ENCODE assay signal across 9 mouse cellular contexts in the genomic region with DNA sequence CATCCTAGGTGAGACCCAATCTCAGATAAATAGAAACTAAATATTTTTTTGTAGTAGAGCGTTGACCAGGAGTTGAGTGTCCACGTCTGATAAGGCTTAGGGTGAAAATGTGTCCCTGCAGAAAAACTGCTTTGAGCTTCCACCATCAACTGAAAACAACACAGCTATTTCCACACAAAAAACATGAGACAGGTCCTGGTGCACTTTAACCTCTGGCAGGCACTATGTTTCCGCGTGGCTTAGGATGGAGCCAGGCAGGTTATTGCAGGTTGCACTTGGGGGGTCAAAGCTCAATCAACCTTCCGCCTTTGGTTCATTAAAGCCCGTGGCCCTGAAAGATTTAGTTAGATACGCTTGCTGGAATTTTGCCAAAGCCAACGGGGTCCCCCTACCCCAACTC. TPM values are rescaled to one million over a fixed set of nuclear protein-coding genes. Genes with fewer than 3 reads are reported as not detected.
DNase-seq lines count a peak whose midpoint lies in the region; ATAC-seq and TF ChIP-seq lines count a peak whose summit lies in the region.
"Had no signal": no experiment of that assay in that cellular context is flagged by ENCODE, and none has a peak within 500 bp of the region (broad histone marks: within the 10 kb centered on the region; RNA-seq: fewer than 3 reads in every experiment).

No protein-coding gene starts in this region.

- H3K27ac ChIP-seq in heart, embryonic 11.5 days (ENCODE audit: low read depth, low read length) = no peak overlapping the region
- H3K27ac ChIP-seq in bone marrow macrophage, adult 2 months (ENCODE audit: insufficient read depth, low read depth, low read length) = no peak overlapping the region
- peak overlapping the region; percentile 95; the same call in 1 of the 2 replicates for H3K27ac ChIP-seq in intestine, postnatal 0 days (ENCODE audit: low read depth, low read length)
- H3K27ac ChIP-seq in liver, embryonic 15.5 days (replicated peaks) = peak overlapping the region; percentile 95

- ATAC-seq in heart, embryonic 11.5 days (replicated peaks; ENCODE audit: insufficient number of reproducible peaks, low FRiP score, low TSS enrichment) = no peak
- ATAC-seq in intestine, postnatal 0 days = no peak
- ATAC-seq in liver, embryonic 15.5 days (ENCODE audit: insufficient read depth) = no peak
- no peak for ATAC-seq in megakaryocyte progenitor cell, adult 5-6 weeks (replicated peaks; ENCODE audit: poor library complexity)

- H3K27me3 ChIP-seq in heart, embryonic 11.5 days (ENCODE audit: control insufficient read depth, insufficient read depth, low read length) = no peaks in the 10 kb centered on the region
- no peaks in the 10 kb centered on the region for H3K27me3 ChIP-seq in intestine, postnatal 0 days (replicated peaks; ENCODE audit: control insufficient read depth, insufficient read depth, low read length)
- H3K27me3 ChIP-seq in liver, embryonic 15.5 days = no peaks in the 10 kb centered on the region

- DNase-seq in heart, postnatal 10 days = no peak
- no peak for DNase-seq in embryo, embryonic 9.5 days (ENCODE audit: extremely low spot score)
- DNase-seq in ovary, postnatal 10 days (ENCODE audit: low spot score) = no peak
- DNase-seq: adrenal gland, adult 2 months had no signal

- H3K4me2 ChIP-seq in heart, embryonic 11.5 days = peak overlapping the region; percentile 98
- peak overlapping the region; percentile 68 for H3K4me2 ChIP-seq in intestine, postnatal 0 days (replicated peaks; ENCODE audit: low read depth)
- peak overlapping the region; percentile 81 for H3K4me2 ChIP-seq in liver, embryonic 15.5 days

- no peak overlapping the region for H3K9ac ChIP-seq in heart, embryonic 11.5 days (ENCODE audit: low read depth, low read length)
- H3K9ac ChIP-seq in intestine, postnatal 0 days (ENCODE audit: low read depth, low read length) = no peak overlapping the region
- H3K9ac ChIP-seq in liver, embryonic 15.5 days = peak overlapping the region; percentile 39; the same call in 1 of the 2 replicates

- peaks cover 4% of the 10 kb centered on the region for H3K4me1 ChIP-seq in heart, embryonic 11.5 days (ENCODE audit: control insufficient read depth, insufficient read depth, low read length)
- peaks cover 34% of the 10 kb centered on the region for H3K4me1 ChIP-seq in bone marrow macrophage, adult 2 months (ENCODE audit: control insufficient read depth, insufficient read depth, low read length)
- no peaks in the 10 kb centered on the region; the same call in 1 of the 2 replicates for H3K4me1 ChIP-seq in intestine, postnatal 0 days (replicated peaks; ENCODE audit: control insufficient read depth, insufficient read depth, low read length)
- H3K4me1 ChIP-seq in liver, embryonic 15.5 days (replicated peaks) = peaks cover 69% of the 10 kb centered on the region

- intact Hi-C loops in heart, postnatal 10 days (cut with DNase I) = loop anchor here (5.0 to 10.0 kb wide), 6 partner anchors 88 to 288 kb away; a partner anchor contains a TSS

- no peak for TF ChIP-seq POLR2A in bone marrow macrophage, adult 2 months (IDR thresholded peaks at IDR 0.05; ENCODE audit: borderline replicate concordance, low read depth, low read length)

- peak overlapping the region; percentile 81 for H3K4me3 ChIP-seq in heart, embryonic 11.5 days (ENCODE audit: low read depth, low read length)
- H3K4me3 ChIP-seq in bone marrow macrophage, adult 2 months (ENCODE audit: insufficient read depth, low read length) = peak overlapping the region; percentile 94; the same call in 1 of the 2 replicates
- peak overlapping the region; percentile 79; the same call in 1 of the 2 replicates for H3K4me3 ChIP-seq in intestine, postnatal 0 days (ENCODE audit: low read depth, low read length)
- peak overlapping the region; percentile 78 for H3K4me3 ChIP-seq in liver, embryonic 15.5 days (replicated peaks)

- no peaks in the 10 kb centered on the region for H3K36me3 ChIP-seq in heart, embryonic 11.5 days (ENCODE audit: control insufficient read depth, insufficient read depth, low read length)
- no peaks in the 10 kb centered on the region for H3K36me3 ChIP-seq in intestine, postnatal 0 days (ENCODE audit: control insufficient read depth, insufficient read depth)
- H3K36me3 ChIP-seq in liver, embryonic 15.5 days (replicated peaks) = peaks cover 7% of the 10 kb centered on the region; the same call in 1 of the 2 replicates

- 68% methylated on average over 8 of the region's 8 CpGs for WGBS in heart, embryonic 11.5 days (ENCODE audit: insufficient replicate concordance)
- WGBS in intestine, postnatal 0 days = 27% methylated on average over 8 of the region's 8 CpGs
- WGBS in liver, embryonic 15.5 days (ENCODE audit: insufficient replicate concordance) = 27% methylated on average over 8 of the region's 8 CpGs

- no peak for TF ChIP-seq CTCF in bone marrow macrophage, adult 2 months (IDR thresholded peaks at IDR 0.05; ENCODE audit: low read depth, low read length)
- no peak for TF ChIP-seq CTCF in intestine, postnatal 0 days (IDR thresholded peaks at IDR 0.05; ENCODE audit: low read depth)

- H3K9me3 ChIP-seq in heart, embryonic 11.5 days (replicated peaks; ENCODE audit: control insufficient read depth, low read length) = no peaks in the 10 kb centered on the region
- no peaks in the 10 kb centered on the region for H3K9me3 ChIP-seq in intestine, postnatal 0 days (ENCODE audit: control insufficient read depth)
- H3K9me3 ChIP-seq in liver, embryonic 15.5 days (replicated peaks) = no peaks in the 10 kb centered on the region; the same call in 1 of the 2 replicates

RNA-seq across cellular contexts. Expression of a gene that starts 1.1 kb away (rescaled TPM):
- polyA plus RNA-seq in heart, embryonic 11.5 days (2014; fragmentation: Nextera tagmentation; extraction: Ambion mirVana) = 12.9 and 13.8 TPM in 2 replicates
- 1 to 10 TPM; 9.4 to 10.0 TPM for total RNA-seq in heart, postnatal 10 days (2021)
- polyA plus RNA-seq in bone marrow macrophage, adult 2 months (2012; ENCODE audit: insufficient read depth, insufficient read length, missing spikeins) = 110 and 112 TPM in 2 replicates
- 40.4 and 47.7 TPM in 2 replicates for polyA plus RNA-seq in intestine, postnatal 0 days (2015; fragmentation: Nextera tagmentation; extraction: Ambion mirVana)
- polyA plus RNA-seq in liver, embryonic 15.5 days (2015; fragmentation: Nextera tagmentation; extraction: Ambion mirVana) = 42.5 and 42.7 TPM in 2 replicates
- 62.9 and 66.8 TPM in 2 replicates for total RNA-seq in megakaryocyte progenitor cell, adult 5-6 weeks (2015)
- total RNA-seq in megakaryocyte progenitor cell, adult 5-6 weeks (2017) = 43.6 and 57.8 TPM in 2 replicates

RNA-seq across cellular contexts. Expression of a gene that starts 2.9 kb away (rescaled TPM):
- polyA plus RNA-seq in heart, embryonic 11.5 days (2014; fragmentation: Nextera tagmentation; extraction: Ambion mirVana) = 36.8 and 37.1 TPM in 2 replicates
- 10 to 100 TPM; 63.7 to 88.5 TPM for total RNA-seq in heart, postnatal 10 days (2021)
- polyA plus RNA-seq in bone marrow macrophage, adult 2 months (2012; ENCODE audit: insufficient read depth, insufficient read length, missing spikeins) = 50.7 and 51.4 TPM in 2 replicates
- polyA plus RNA-seq in intestine, postnatal 0 days (2015; fragmentation: Nextera tagmentation; extraction: Ambion mirVana) = 41.8 and 47.2 TPM in 2 replicates
- 30.7 and 31.7 TPM in 2 replicates for polyA plus RNA-seq in liver, embryonic 15.5 days (2015; fragmentation: Nextera tagmentation; extraction: Ambion mirVana)
- 20.0 and 23.2 TPM in 2 replicates for total RNA-seq in megakaryocyte progenitor cell, adult 5-6 weeks (2015)
- total RNA-seq in megakaryocyte progenitor cell, adult 5-6 weeks (2017) = 106 and 114 TPM in 2 replicates

Comparison
In these comparisons a context has a peak if more than half of its experiments do, and no peak if none do; other contexts are left out.
1. H3K27ac ChIP-seq: peak in intestine, postnatal 0 days (single experiment) and liver, embryonic 15.5 days (single experiment); none in heart, embryonic 11.5 days (single experiment) and bone marrow macrophage, adult 2 months (single experiment).
2. Peak in every context shown above with its lines, with median percentiles within 50 percentile points of each other: H3K4me2 ChIP-seq and H3K4me3 ChIP-seq.